Mouse (Mus musculus) c-Kit-positive CD71-negative TER-119-negative erythroid progenitor cells, embryonic 14.5 days (primary cell): ENCODE data around the gene Usp46.
A peak's percentile ranks its signal among the peaks of the same experiment; 100 is the strongest.
"Not testable (repeated sequence)": the region's sequence is repeated elsewhere in the genome, so short reads cannot be mapped to it uniquely, and the experiment has no call there.

Experiments
- DNase-seq: peaks from one replicate; pipeline ENCODE4 v3.0.0-alpha.2; 2013; ENCODE audit warnings: low read depth

The Usp46 gene

GRCm38 (mm10) chr5:74067831-74068713, at the start of gene Usp46:
TSS of gene Usp46 (minus strand) at chr5:74068431.
- DNase-seq: no peak

- DNase-seq: no peak
These were observed 45.9 kb upstream of the Usp46 start for GRCm38 (mm10) chr5:74113961-74114689.

DNA sequence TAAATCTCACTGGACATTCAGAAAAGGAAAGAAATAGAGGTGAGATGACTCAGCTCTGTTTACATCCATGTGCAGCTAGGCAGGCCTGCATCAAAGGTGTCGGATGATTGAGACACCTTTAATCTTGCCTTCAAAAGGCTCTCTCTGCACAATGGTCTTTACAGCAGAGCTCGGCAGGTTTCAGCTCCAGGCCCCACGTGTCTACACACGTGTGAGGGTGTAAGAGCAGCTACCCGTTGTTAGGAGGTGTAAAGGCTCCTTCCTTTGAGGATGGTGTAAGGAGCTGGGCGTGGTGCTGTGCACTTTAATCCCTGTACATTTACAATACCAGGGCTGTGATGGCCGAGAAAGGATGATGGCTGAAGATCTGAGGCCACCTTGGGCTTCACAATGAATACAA, 37.2 kb upstream of the Usp46 start:
- no peak for DNase-seq

DNA sequence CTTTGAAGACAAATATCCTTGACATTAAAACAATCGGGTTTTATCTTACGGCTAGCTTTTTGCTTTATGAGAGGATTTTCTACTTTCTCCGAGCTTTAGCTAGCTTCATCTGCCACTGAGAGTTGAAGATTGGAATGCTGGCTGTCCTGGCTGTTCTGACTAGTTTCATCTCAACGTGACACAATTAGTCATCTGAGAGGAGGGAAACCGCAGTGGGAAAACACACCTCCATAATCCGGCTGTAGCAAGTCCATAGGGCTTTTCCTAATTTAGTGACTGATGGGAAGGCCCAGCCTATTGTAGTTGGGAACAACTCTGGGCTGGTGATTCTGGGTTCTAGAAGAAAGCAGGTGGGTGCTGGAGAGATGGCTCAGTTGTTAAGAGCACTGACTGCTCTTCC, 33.5 kb upstream of the Usp46 start:
- DNase-seq: no peak

GRCm38 (mm10) chr5:74099046-74099445, 30.8 kb upstream of the Usp46 start:
- DNase-seq: no peak

DNA sequence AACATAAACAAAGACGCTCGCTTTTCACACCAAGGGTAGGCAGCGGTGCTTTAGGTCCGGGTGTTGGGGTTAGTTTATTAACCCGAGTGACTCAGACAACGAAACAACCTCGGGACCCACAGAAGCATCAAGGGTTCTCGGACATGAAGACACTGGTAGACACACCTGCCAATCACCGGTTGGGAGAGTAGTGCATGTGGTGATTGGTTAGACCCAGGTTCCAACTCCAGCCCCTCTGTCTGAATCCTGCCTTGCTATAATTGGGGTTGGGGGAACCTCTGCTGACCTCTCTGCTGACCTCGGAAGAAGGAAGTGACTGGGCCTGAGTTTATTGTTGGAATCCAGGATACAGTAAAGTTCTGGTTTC, 29.6 kb upstream of the Usp46 start:
- DNase-seq: no peak

DNA sequence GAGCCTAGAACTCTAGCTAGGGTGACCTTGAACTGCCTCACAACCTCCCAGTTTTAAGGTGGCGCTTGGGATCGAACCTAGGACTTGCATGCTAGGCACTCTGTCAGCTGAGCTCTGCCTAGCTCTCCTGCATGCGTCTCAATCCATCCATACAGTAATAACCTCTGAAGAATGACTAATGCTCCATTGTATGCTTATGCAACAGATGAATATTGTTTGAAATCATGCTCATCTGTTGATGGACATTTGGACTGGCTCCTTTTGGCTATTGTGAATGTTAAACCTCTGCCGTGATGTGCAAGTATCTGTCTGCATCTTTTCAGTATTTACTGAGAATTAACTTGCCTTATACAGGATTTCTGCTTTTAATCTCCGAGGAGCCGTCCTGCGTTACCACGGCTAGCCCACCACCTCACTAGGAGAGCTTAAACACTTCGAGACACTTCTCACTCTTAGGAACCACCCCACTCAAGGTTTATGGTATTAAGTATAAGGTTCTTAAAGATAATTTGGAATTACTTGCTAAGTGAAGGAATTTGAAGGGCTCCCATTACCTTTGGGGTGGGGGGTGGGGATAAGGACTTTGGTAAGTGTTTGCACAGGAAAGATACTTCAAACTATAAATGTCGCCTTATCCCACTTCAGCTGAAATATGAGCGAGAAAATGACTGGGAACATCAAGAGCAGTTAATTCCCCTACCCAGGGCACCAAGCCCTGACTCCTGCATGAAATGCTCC, 29.1 kb upstream of the Usp46 start:
- no peak for DNase-seq

DNA sequence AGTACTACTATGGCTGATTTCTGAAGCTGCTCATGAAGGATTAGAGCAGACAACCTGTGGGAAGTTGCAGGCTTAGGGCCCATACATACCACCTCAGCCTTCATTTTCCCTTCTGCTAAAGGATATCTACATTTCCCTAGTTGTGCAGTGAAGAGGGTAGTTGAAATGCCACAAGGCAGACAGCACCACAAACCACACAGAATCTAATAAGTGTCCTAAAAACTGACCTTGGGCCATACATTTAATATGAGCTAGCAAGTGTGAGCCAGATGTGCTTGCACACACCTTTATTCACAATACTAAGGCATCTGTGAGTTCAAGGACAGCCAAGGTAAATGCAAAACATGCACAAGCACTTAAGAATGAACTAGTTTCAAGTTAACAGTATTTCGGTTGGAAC, 27.8 kb upstream of the Usp46 start:
- DNase-seq: no peak

- no peak for DNase-seq
These were observed 27.4 kb upstream of the Usp46 start for GRCm38 (mm10) chr5:74095611-74096010.

DNA sequence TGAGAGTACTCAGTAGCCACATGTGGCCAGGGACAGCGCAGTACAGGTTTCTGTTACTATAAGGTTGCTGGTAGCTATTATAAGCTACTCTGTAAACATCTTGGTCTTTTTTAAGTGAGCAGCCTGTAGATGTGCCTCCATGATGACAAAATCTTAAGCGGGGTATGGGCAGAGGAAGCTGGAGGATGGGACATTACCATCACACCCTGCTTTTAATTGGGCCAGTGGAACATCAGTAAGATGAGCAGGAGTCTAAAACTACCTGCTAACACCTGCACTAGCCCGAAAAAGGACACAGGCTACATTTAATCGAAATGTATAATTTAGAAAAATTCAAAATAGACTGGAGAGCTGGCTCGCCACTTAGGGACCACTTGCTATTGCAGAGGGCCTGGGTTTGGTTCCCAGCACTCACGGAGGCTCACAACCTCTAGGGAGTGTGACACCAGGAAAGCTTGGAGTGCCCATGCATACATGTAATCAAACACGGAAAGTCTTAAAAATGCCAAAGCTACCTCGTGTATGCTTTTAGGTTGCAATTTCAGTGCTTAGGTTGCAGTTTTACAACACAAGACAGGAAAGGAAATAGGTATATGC, 26.7 kb upstream of the Usp46 start:
- no peak for DNase-seq

DNA sequence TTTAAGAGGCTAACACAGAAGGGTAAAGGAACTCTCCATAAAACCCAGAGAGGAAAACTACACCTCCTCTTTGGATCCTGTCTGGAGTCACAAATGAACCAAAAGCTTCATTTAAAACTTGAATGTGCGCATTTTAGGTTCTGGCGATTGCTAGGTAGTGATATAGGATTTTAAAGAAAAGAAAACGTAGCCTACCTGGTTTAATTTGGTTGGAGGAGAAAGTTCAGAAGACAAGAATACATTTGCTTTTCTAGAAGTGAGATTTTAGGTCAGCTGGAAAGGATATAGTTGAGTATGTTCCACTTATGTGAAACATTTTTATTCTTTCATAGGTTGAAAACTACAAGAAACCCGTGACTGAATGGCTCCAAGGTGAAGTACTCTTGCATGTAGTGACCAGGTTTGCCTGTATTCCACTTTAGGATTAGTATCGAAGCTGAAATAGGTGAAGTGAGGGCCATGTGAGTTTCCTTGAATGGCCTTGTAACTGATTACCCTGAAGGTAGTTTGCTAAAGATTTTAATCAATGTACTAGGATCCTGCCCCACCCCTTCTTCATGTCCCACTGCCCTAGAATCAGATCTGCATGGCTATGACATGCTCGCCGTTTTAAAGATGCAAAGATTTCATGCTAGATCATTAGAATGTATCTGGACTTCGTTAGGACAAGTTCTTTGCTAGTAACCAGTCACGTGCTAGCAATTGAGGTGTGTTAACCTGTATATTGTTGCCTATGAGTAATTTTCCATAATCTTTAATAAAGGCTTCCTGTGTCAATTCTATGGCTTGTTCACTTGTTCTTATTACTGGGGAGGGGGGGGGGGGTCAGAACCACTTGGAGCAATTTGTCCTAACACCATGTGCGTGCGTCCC, 25.6 kb upstream of the Usp46 start:
- no peak for DNase-seq

- DNase-seq: peak; percentile 91
These were observed 24.8 kb upstream of the Usp46 start for GRCm38 (mm10) chr5:74092833-74093555.

- DNase-seq: no peak
These were observed 24.2 kb upstream of the Usp46 start for GRCm38 (mm10) chr5:74092481-74092832.

- DNase-seq: no peak
These were observed 21.4 kb upstream of the Usp46 start for GRCm38 (mm10) chr5:74089643-74090042.

GRCm38 (mm10) chr5:74081756-74082155, 13.5 kb upstream of the Usp46 start:
- DNase-seq: no peak

DNA sequence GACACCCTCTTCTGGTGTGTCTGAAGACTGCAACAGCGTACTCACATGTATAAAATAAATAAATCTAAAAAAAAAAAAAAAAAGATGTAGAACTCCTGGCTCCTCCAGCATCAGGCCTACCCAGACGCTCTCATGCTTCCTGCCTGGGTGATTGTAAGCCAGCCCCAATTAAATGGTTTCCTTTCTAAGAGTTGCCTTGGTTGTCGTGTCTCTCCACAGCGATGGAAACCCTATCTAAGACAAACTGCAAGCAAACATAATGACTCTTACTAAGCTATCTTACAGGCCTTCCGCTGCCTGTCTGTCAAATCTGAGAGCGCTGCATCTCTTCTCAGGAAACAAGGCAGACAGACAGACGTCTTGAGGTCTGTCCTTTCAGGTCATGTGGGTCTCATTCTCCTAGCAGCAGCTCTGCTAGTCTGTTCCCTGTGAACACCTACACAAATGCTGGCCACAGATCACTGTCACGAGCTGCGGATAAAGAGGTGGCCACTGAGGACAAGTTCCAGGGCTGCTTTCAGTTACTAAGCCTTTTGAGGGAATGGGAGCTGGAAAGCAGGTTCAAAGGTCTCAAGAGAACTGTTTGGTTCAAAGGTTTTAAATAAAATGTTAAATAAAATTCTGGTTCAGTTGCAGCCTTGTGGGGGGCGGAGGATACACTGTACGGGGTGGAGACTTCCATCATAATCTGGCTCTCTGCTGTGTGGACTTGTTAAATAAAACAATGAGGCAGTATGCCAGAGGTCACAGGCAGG, 10.8 kb upstream of the Usp46 start:
- no peak for DNase-seq

- no peak for DNase-seq
These were observed 10.2 kb upstream of the Usp46 start for GRCm38 (mm10) chr5:74078400-74078799.

DNA sequence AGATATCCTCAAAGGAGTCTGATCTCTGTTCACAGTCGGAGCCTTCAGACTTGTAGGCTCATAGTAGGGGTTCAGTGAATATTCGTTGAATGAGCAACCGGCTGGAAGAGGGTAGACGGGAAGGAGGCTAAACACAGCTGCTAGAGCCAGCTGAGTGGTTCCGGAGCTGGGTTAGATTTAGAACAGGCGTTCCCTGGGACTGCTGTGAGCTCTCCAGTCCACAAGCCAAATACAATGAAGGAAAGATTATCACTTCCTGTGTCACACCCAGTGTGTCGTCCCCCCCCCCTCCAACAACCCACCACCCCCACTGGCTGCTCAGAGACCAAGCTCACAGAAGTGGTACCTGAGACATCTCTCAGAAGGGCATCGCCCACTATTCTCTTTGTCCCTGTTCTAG, 9.7 kb upstream of the Usp46 start:
- no peak for DNase-seq

GRCm38 (mm10) chr5:74076759-74077158, 8.5 kb upstream of the Usp46 start:
- DNase-seq: no peak

DNA sequence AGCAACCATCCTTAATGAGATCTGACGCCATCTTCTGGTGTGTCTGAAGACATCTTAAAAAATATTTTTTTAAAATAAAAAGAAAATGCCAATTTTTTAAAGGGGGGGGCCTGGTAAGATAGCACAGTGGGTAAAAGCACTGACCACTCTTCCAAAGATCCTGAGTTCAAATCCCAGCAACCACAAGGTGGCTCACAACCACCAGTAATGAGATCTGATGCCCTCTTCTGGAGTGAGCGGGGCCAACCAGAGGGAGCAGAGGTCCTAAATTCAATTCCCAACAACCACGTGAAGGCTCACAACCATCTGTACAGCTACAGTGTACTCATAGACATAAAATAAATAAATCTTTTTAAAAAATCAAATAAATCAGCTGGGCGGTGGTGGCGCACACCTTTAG, 2.3 kb upstream of the Usp46 start:
- DNase-seq: not testable (repeated sequence)
